Mouse (Mus musculus): ENCODE data around the gene Apoo. TPM values are rescaled to one million over a fixed set of nuclear protein-coding genes. Genes with fewer than 3 reads are reported as not detected.
"Not testable (repeated sequence)": the region's sequence is repeated elsewhere in the genome, so short reads cannot be mapped to it uniquely, and the experiment has no call there.

Gene Apoo
- polyA plus RNA-seq, 1 experiment from 2014 or later: 65.0 TPM

- 45% methylated on average over 3 of the region's 3 CpGs for WGBS
- H3K9ac ChIP-seq: no peak overlapping the region
- peak; percentile 5 for DNase-seq
- no peak overlapping the region for H3K4me3 ChIP-seq (ENCODE audit: low read depth, low read length)
- no peaks in the 10 kb centered on the region for H3K4me1 ChIP-seq (ENCODE audit: insufficient read depth)
- H3K27ac ChIP-seq (ENCODE audit: low read depth): no peak overlapping the region
- no peaks in the 10 kb centered on the region for H3K9me3 ChIP-seq (ENCODE audit: low read depth, low read length)
- TF ChIP-seq CTCF (IDR thresholded peaks at IDR 0.05; ENCODE audit: low read depth): no peak
- ATAC-seq (ENCODE audit: insufficient read depth): no peak
- no peaks in the 10 kb centered on the region for H3K27me3 ChIP-seq (ENCODE audit: insufficient read depth, low read length)
- no peaks in the 10 kb centered on the region for H3K36me3 ChIP-seq (ENCODE audit: insufficient read depth)
- no peak overlapping the region for H3K4me2 ChIP-seq
These were observed 42.1 kb downstream of the Apoo start for GRCm38 (mm10) chrX:94408975-94409374.

- TF ChIP-seq CTCF (IDR thresholded peaks at IDR 0.05; ENCODE audit: low read depth): peak; percentile 36
- 98% methylated on average over 2 of the region's 2 CpGs for WGBS
These were observed 53.3 kb downstream of the Apoo start for GRCm38 (mm10) chrX:94420210-94420609.

GRCm38 (mm10) chrX:94431548-94432375 is 64.8 kb downstream of the Apoo start:
- WGBS: 36% methylated on average over 9 of the region's 9 CpGs
- DNase-seq (peak; percentile 75), ATAC-seq (ENCODE audit: insufficient read depth) (no peak; the same call in 1 of the 2 replicates)
- no peaks in the 10 kb centered on the region for H3K9me3 ChIP-seq (ENCODE audit: low read depth, low read length)
- no peaks in the 10 kb centered on the region for H3K27me3 ChIP-seq (ENCODE audit: insufficient read depth, low read length)
- no peak overlapping the region for H3K4me3 ChIP-seq (ENCODE audit: low read depth, low read length)
- peak; percentile 59 for TF ChIP-seq CTCF (IDR thresholded peaks at IDR 0.05; ENCODE audit: low read depth)
- H3K9ac ChIP-seq: no peak overlapping the region
- no peaks in the 10 kb centered on the region for H3K4me1 ChIP-seq (ENCODE audit: insufficient read depth)
- no peak overlapping the region for H3K27ac ChIP-seq (ENCODE audit: low read depth)
- no peak overlapping the region for H3K4me2 ChIP-seq
- no peaks in the 10 kb centered on the region for H3K36me3 ChIP-seq (ENCODE audit: insufficient read depth)

More at GRCm38 (mm10) chrX:94420210-94420609, 53.3 kb downstream of the Apoo start:
- H3K4me2 ChIP-seq: no peak overlapping the region
- H3K4me3 ChIP-seq (ENCODE audit: low read depth, low read length): no peak overlapping the region
- H3K9me3 ChIP-seq (ENCODE audit: low read depth, low read length): no peaks in the 10 kb centered on the region
- H3K36me3 ChIP-seq (ENCODE audit: insufficient read depth): no peaks in the 10 kb centered on the region
- DNase-seq: peak; percentile 8
- H3K27me3 ChIP-seq (ENCODE audit: insufficient read depth, low read length): no peaks in the 10 kb centered on the region
- no peak for ATAC-seq (ENCODE audit: insufficient read depth)
- H3K27ac ChIP-seq (ENCODE audit: low read depth): no peak overlapping the region
- no peak overlapping the region for H3K9ac ChIP-seq
- no peaks in the 10 kb centered on the region for H3K4me1 ChIP-seq (ENCODE audit: insufficient read depth)

GRCm38 (mm10) chrX:94445427-94445826 is 78.5 kb downstream of the Apoo start:
- not testable (repeated sequence) for ATAC-seq (ENCODE audit: insufficient read depth); H3K27me3 ChIP-seq (ENCODE audit: insufficient read depth, low read length); H3K9me3 ChIP-seq (ENCODE audit: low read depth, low read length); DNase-seq; H3K9ac ChIP-seq; H3K4me1 ChIP-seq (ENCODE audit: insufficient read depth); H3K4me3 ChIP-seq (ENCODE audit: low read depth, low read length); H3K36me3 ChIP-seq (ENCODE audit: insufficient read depth); H3K4me2 ChIP-seq; H3K27ac ChIP-seq (ENCODE audit: low read depth)
- WGBS: no CpG with 5 or more reads among the region's 3 CpGs

GRCm38 (mm10) chrX:94446021-94446420 is 79.1 kb downstream of the Apoo start:
- not testable (repeated sequence) for H3K36me3 ChIP-seq (ENCODE audit: insufficient read depth); DNase-seq; H3K27me3 ChIP-seq (ENCODE audit: insufficient read depth, low read length); H3K27ac ChIP-seq (ENCODE audit: low read depth); H3K9me3 ChIP-seq (ENCODE audit: low read depth, low read length); H3K9ac ChIP-seq; H3K4me2 ChIP-seq; H3K4me3 ChIP-seq (ENCODE audit: low read depth, low read length); ATAC-seq (ENCODE audit: insufficient read depth); H3K4me1 ChIP-seq (ENCODE audit: insufficient read depth)
- WGBS: 90% methylated on average over 2 of the region's 2 CpGs

- not testable (repeated sequence) for H3K4me3 ChIP-seq (ENCODE audit: low read depth, low read length); H3K36me3 ChIP-seq (ENCODE audit: insufficient read depth); H3K27ac ChIP-seq (ENCODE audit: low read depth); H3K4me1 ChIP-seq (ENCODE audit: insufficient read depth); H3K9me3 ChIP-seq (ENCODE audit: low read depth, low read length); DNase-seq; H3K4me2 ChIP-seq; H3K9ac ChIP-seq; H3K27me3 ChIP-seq (ENCODE audit: insufficient read depth, low read length); ATAC-seq (ENCODE audit: insufficient read depth)
- 60% methylated on average over 1 of the region's 7 CpGs for WGBS
These were observed 83.3 kb downstream of the Apoo start for GRCm38 (mm10) chrX:94450047-94450881.

- H3K9me3 ChIP-seq (ENCODE audit: low read depth, low read length): no peaks in the 10 kb centered on the region
- DNase-seq: peak; percentile 46
- peak; percentile 85; the same call in 1 of the 2 replicates for ATAC-seq (ENCODE audit: insufficient read depth)
- peaks cover 4% of the 10 kb centered on the region; the same call in 1 of the 2 replicates for H3K27me3 ChIP-seq (ENCODE audit: insufficient read depth, low read length)
- no peak overlapping the region for H3K4me2 ChIP-seq
- no peak overlapping the region for H3K27ac ChIP-seq (ENCODE audit: low read depth)
- H3K36me3 ChIP-seq (ENCODE audit: insufficient read depth): no peaks in the 10 kb centered on the region
- no peak overlapping the region for H3K4me3 ChIP-seq (ENCODE audit: low read depth, low read length)
- 49% methylated on average over 4 of the region's 4 CpGs for WGBS
- H3K9ac ChIP-seq: no peak overlapping the region
- no peaks in the 10 kb centered on the region for H3K4me1 ChIP-seq (ENCODE audit: insufficient read depth)
- TF ChIP-seq CTCF (IDR thresholded peaks at IDR 0.05; ENCODE audit: low read depth): no peak
These were observed 92.4 kb downstream of the Apoo start for GRCm38 (mm10) chrX:94459346-94459745.

- H3K4me1 ChIP-seq (ENCODE audit: insufficient read depth); H3K4me3 ChIP-seq (ENCODE audit: low read depth, low read length); H3K36me3 ChIP-seq (ENCODE audit: insufficient read depth); H3K9me3 ChIP-seq (ENCODE audit: low read depth, low read length); H3K27ac ChIP-seq (ENCODE audit: low read depth); H3K9ac ChIP-seq; DNase-seq; H3K4me2 ChIP-seq; H3K27me3 ChIP-seq (ENCODE audit: insufficient read depth, low read length): not testable (repeated sequence)
- ATAC-seq (ENCODE audit: insufficient read depth): 0 out of 2 replicates have a peak, but pooled peaks have one; percentile 32
- whole genome bisulfite sequencing: 88% methylated on average over 1 of the region's 3 CpGs
These were observed 94.6 kb downstream of the Apoo start for GRCm38 (mm10) chrX:94461513-94461912.

GRCm38 (mm10) chrX:94462604-94463429 is 95.9 kb downstream of the Apoo start:
- whole genome bisulfite sequencing: no CpG with 5 or more reads among the region's 7 CpGs
- H3K4me3 ChIP-seq (ENCODE audit: low read depth, low read length); H3K9me3 ChIP-seq (ENCODE audit: low read depth, low read length); H3K9ac ChIP-seq; DNase-seq; H3K4me2 ChIP-seq; H3K27me3 ChIP-seq (ENCODE audit: insufficient read depth, low read length); H3K36me3 ChIP-seq (ENCODE audit: insufficient read depth); H3K27ac ChIP-seq (ENCODE audit: low read depth); ATAC-seq (ENCODE audit: insufficient read depth); H3K4me1 ChIP-seq (ENCODE audit: insufficient read depth): not testable (repeated sequence)
